Comparison of ENCODE assay signal across 31 mouse cellular contexts in genomic region chr11:34083795-34084194, GRCm38 (mm10). TPM values are rescaled to one million over a fixed set of nuclear protein-coding genes. Genes with fewer than 3 reads are reported as not detected.
DNase-seq lines count a peak whose midpoint lies in the region; ATAC-seq and TF ChIP-seq lines count a peak whose summit lies in the region.
"Had no signal": no experiment of that assay in that cellular context is flagged by ENCODE, and none has a peak within 500 bp of the region (broad histone marks: within the 10 kb centered on the region; RNA-seq: fewer than 3 reads in every experiment).

No protein-coding gene starts in this region.

- TF ChIP-seq CTCF in heart, postnatal 0 days (IDR thresholded peaks at IDR 0.05; ENCODE audit: low read depth): no peak
- no peak for TF ChIP-seq CTCF in MEL (IDR thresholded peaks at IDR 0.05 in 2 of 3, conservative IDR thresholded peaks at IDR 0.05 in 1 of 3; ENCODE audit: control insufficient read depth in 1 of 3, insufficient read depth in 1 of 3, low read depth in 2 of 3, low read length in 3 of 3, poor library complexity in 1 of 3, severe bottlenecking in 1 of 3)
- no peak for TF ChIP-seq CTCF in liver, postnatal 0 days (IDR thresholded peaks at IDR 0.05; ENCODE audit: low read depth)

- ATAC-seq in heart, postnatal 0 days (ENCODE audit: insufficient read depth, low read depth): peak; percentile 51; the same call in 1 of the 2 replicates
- no peak for ATAC-seq in heart, embryonic 11.5 days (replicated peaks; ENCODE audit: insufficient number of reproducible peaks, low FRiP score, low TSS enrichment)
- peak; percentile 44; the same call in 1 of the 2 replicates for ATAC-seq in megakaryocyte-erythroid progenitor cell, adult 5-6 weeks (replicated peaks; ENCODE audit: low FRiP score, low TSS enrichment, poor library complexity, severe bottlenecking)
- ATAC-seq in hindbrain, embryonic 16.5 days: no peak
- ATAC-seq in liver, postnatal 0 days: no peak
- ATAC-seq: forebrain, embryonic 14.5 days; forebrain, postnatal 0 days; intestine, embryonic 15.5 days had no signal

- 30% methylated on average over 7 of the region's 7 CpGs for WGBS in heart, postnatal 0 days
- 43% methylated on average over 7 of the region's 7 CpGs for WGBS in heart, embryonic 11.5 days (ENCODE audit: insufficient replicate concordance)
- 80% methylated on average over 7 of the region's 7 CpGs for WGBS in hindbrain, embryonic 16.5 days
- WGBS in liver, postnatal 0 days (ENCODE audit: insufficient replicate concordance): 53% methylated on average over 7 of the region's 7 CpGs

- H3K9me3 ChIP-seq in heart, postnatal 0 days (replicated peaks; ENCODE audit: control insufficient read depth, low read length): no peaks in the 10 kb centered on the region
- no peaks in the 10 kb centered on the region for H3K9me3 ChIP-seq in heart, embryonic 11.5 days (replicated peaks; ENCODE audit: control insufficient read depth, low read length)
- H3K9me3 ChIP-seq in MEL (replicated peaks; ENCODE audit: insufficient read depth, low read length): no peaks in the 10 kb centered on the region
- H3K9me3 ChIP-seq in hindbrain, embryonic 16.5 days (ENCODE audit: control insufficient read depth, low read length): no peaks in the 10 kb centered on the region
- H3K9me3 ChIP-seq in liver, postnatal 0 days (ENCODE audit: low read length): no peaks in the 10 kb centered on the region
- H3K9me3 ChIP-seq: embryonic facial prominence, embryonic 12.5 days; embryonic facial prominence, embryonic 15.5 days; heart, embryonic 12.5 days; heart, embryonic 15.5 days; hindbrain, embryonic 12.5 days; hindbrain, embryonic 15.5 days; intestine, embryonic 15.5 days had no signal

- peak; percentile 17 for DNase-seq in heart, postnatal 0 days (ENCODE audit: low spot score)
- DNase-seq in MEL (ENCODE audit: low read depth, low spot score): no peak
- DNase-seq in liver, postnatal 0 days: no peak
- DNase-seq: adrenal gland, adult 2 months; adrenal gland, postnatal 14 days; cerebellum, adult 18-20 months; cerebellum, adult 9-11 months; cerebellum, postnatal 25 days; gastrocnemius, postnatal 10 days; gastrocnemius, postnatal 36 days; heart, postnatal 14 days; kidney, adult 11 months had no signal

- no peaks in the 10 kb centered on the region for H3K4me1 ChIP-seq in heart, postnatal 0 days (ENCODE audit: control insufficient read depth, insufficient read depth)
- no peaks in the 10 kb centered on the region for H3K4me1 ChIP-seq in heart, embryonic 11.5 days (ENCODE audit: control insufficient read depth, insufficient read depth, low read length)
- H3K4me1 ChIP-seq in MEL (ENCODE audit: control insufficient read depth in 1 of 2, insufficient read depth in 2 of 2, low read length in 2 of 2): no peaks in the 10 kb centered on the region
- peaks cover 6% of the 10 kb centered on the region for H3K4me1 ChIP-seq in hindbrain, embryonic 16.5 days (ENCODE audit: control insufficient read depth, insufficient read depth, low read depth, low read length)
- no peaks in the 10 kb centered on the region for H3K4me1 ChIP-seq in liver, postnatal 0 days (ENCODE audit: insufficient read depth)
- H3K4me1 ChIP-seq: heart, embryonic 15.5 days; intestine, embryonic 15.5 days had no signal

- no peak for TF ChIP-seq RAD21 in MEL (IDR thresholded peaks at IDR 0.05; ENCODE audit: low read depth, low read length)

- H3K36me3 ChIP-seq in heart, postnatal 0 days (replicated peaks; ENCODE audit: control insufficient read depth, insufficient read depth, low read length): no peaks in the 10 kb centered on the region
- no peaks in the 10 kb centered on the region for H3K36me3 ChIP-seq in heart, embryonic 11.5 days (ENCODE audit: control insufficient read depth, insufficient read depth, low read length)
- H3K36me3 ChIP-seq in MEL (ENCODE audit: control insufficient read depth in 1 of 2, insufficient read depth in 2 of 2, low read length in 2 of 2): peaks cover 6 to 44% of the 10 kb centered on the region in 2 experiments
- no peaks in the 10 kb centered on the region for H3K36me3 ChIP-seq in hindbrain, embryonic 16.5 days (ENCODE audit: control insufficient read depth, insufficient read depth, low read length)
- H3K36me3 ChIP-seq in liver, postnatal 0 days (replicated peaks; ENCODE audit: insufficient read depth, low read length): peaks cover 3% of the 10 kb centered on the region; the same call in 1 of the 2 replicates
- H3K36me3 ChIP-seq: embryonic facial prominence, embryonic 12.5 days; embryonic facial prominence, embryonic 15.5 days; heart, embryonic 12.5 days; heart, embryonic 15.5 days; hindbrain, embryonic 12.5 days; hindbrain, embryonic 15.5 days; intestine, embryonic 15.5 days had no signal

- H3K4me2 ChIP-seq in heart, postnatal 0 days (ENCODE audit: low read depth, low read length): no peak overlapping the region
- no peak overlapping the region for H3K4me2 ChIP-seq in heart, embryonic 11.5 days
- H3K4me2 ChIP-seq in hindbrain, embryonic 16.5 days (ENCODE audit: low read length): no peak overlapping the region
- H3K4me2 ChIP-seq in liver, postnatal 0 days (ENCODE audit: low read depth, low read length): no peak overlapping the region
- H3K4me2 ChIP-seq: embryonic facial prominence, embryonic 12.5 days; embryonic facial prominence, embryonic 15.5 days; heart, embryonic 12.5 days; heart, embryonic 15.5 days; hindbrain, embryonic 12.5 days; hindbrain, embryonic 15.5 days; intestine, embryonic 15.5 days had no signal

- no peak overlapping the region for H3K9ac ChIP-seq in heart, postnatal 0 days (replicated peaks; ENCODE audit: low read depth, low read length)
- H3K9ac ChIP-seq in heart, embryonic 11.5 days (ENCODE audit: low read depth, low read length): no peak overlapping the region
- no peak overlapping the region for H3K9ac ChIP-seq in MEL (ENCODE audit: control insufficient read depth, low read depth, low read length, poor library complexity, severe bottlenecking)
- no peak overlapping the region for H3K9ac ChIP-seq in hindbrain, embryonic 16.5 days (ENCODE audit: low read depth, low read length)
- H3K9ac ChIP-seq in liver, postnatal 0 days (replicated peaks): no peak overlapping the region
- H3K9ac ChIP-seq: embryonic facial prominence, embryonic 12.5 days; embryonic facial prominence, embryonic 15.5 days; forebrain, postnatal 0 days; heart, embryonic 12.5 days; heart, embryonic 15.5 days; hindbrain, embryonic 12.5 days; hindbrain, embryonic 15.5 days; intestine, embryonic 15.5 days had no signal

- H3K79me2 ChIP-seq in MEL (ENCODE audit: control insufficient read depth, insufficient read depth, low read length, poor library complexity): no peaks in the 10 kb centered on the region

- no peak overlapping the region for H3K27ac ChIP-seq in heart, postnatal 0 days (ENCODE audit: low read depth)
- H3K27ac ChIP-seq in heart, embryonic 11.5 days (ENCODE audit: low read depth, low read length): no peak overlapping the region
- no peak overlapping the region for H3K27ac ChIP-seq in MEL (ENCODE audit: control insufficient read depth, low read depth, low read length)
- H3K27ac ChIP-seq in hindbrain, embryonic 16.5 days (ENCODE audit: low read depth, low read length): no peak overlapping the region
- no peak overlapping the region for H3K27ac ChIP-seq in liver, postnatal 0 days (ENCODE audit: low read depth)
- H3K27ac ChIP-seq: embryonic facial prominence, embryonic 12.5 days; embryonic facial prominence, embryonic 15.5 days; heart, embryonic 15.5 days; hindbrain, embryonic 12.5 days; hindbrain, embryonic 15.5 days; intestine, embryonic 15.5 days had no signal

- TF ChIP-seq EP300 in heart, postnatal 0 days (IDR thresholded peaks at IDR 0.05; ENCODE audit: low read depth): no peak
- 0 out of 4 replicates have a peak, but pooled peaks of 1 of the 2 experiments have one; percentile 23 for TF ChIP-seq EP300 in MEL (IDR thresholded peaks at IDR 0.05; ENCODE audit: low read depth in 1 of 2, low read length in 2 of 2)
- TF ChIP-seq EP300 in liver, postnatal 0 days (IDR thresholded peaks at IDR 0.05; ENCODE audit: low read depth): no peak

- H3K4me3 ChIP-seq in heart, postnatal 0 days (ENCODE audit: low read depth, low read length): no peak overlapping the region
- no peak overlapping the region for H3K4me3 ChIP-seq in heart, embryonic 11.5 days (ENCODE audit: low read depth, low read length)
- H3K4me3 ChIP-seq in MEL (ENCODE audit: control insufficient read depth in 1 of 2, insufficient read depth in 1 of 2, low read depth in 2 of 2, low read length in 2 of 2): no peak overlapping the region
- H3K4me3 ChIP-seq in hindbrain, embryonic 16.5 days (ENCODE audit: low read length): no peak overlapping the region
- H3K4me3 ChIP-seq in liver, postnatal 0 days (ENCODE audit: low read depth, low read length): no peak overlapping the region
- H3K4me3 ChIP-seq: embryonic facial prominence, embryonic 12.5 days; embryonic facial prominence, embryonic 15.5 days; heart, embryonic 12.5 days; heart, embryonic 15.5 days; hindbrain, embryonic 12.5 days; hindbrain, embryonic 15.5 days; intestine, embryonic 15.5 days had no signal

- no peaks in the 10 kb centered on the region for H3K27me3 ChIP-seq in heart, postnatal 0 days (ENCODE audit: control insufficient read depth, insufficient read depth, low read length)
- no peaks in the 10 kb centered on the region for H3K27me3 ChIP-seq in heart, embryonic 11.5 days (ENCODE audit: control insufficient read depth, insufficient read depth, low read length)
- no peaks in the 10 kb centered on the region for H3K27me3 ChIP-seq in MEL (ENCODE audit: control insufficient read depth in 1 of 2, insufficient read depth in 2 of 2, low read length in 2 of 2)
- H3K27me3 ChIP-seq in hindbrain, embryonic 16.5 days (replicated peaks; ENCODE audit: control insufficient read depth, insufficient read depth, low read length): no peaks in the 10 kb centered on the region
- no peaks in the 10 kb centered on the region for H3K27me3 ChIP-seq in liver, postnatal 0 days (ENCODE audit: insufficient read depth, low read length)
- H3K27me3 ChIP-seq: embryonic facial prominence, embryonic 12.5 days; embryonic facial prominence, embryonic 15.5 days; heart, embryonic 12.5 days; heart, embryonic 15.5 days; hindbrain, embryonic 12.5 days; hindbrain, embryonic 15.5 days; intestine, embryonic 15.5 days had no signal

- no peak for TF ChIP-seq POLR2A in MEL (IDR thresholded peaks at IDR 0.05; ENCODE audit: control insufficient read depth in 1 of 2, insufficient read depth in 1 of 2, low read depth in 1 of 2, low read length in 2 of 2, poor library complexity in 1 of 2)

RNA-seq across cellular contexts. Expression of gene 4930469K13Rik, which starts 14.6 kb away (rescaled TPM):
- total RNA-seq in heart, postnatal 0 days (2014; rRNA removed; ENCODE audit: low replicate concordance): not detected in 2 replicates
- polyA plus RNA-seq in heart, postnatal 0 days (2015; fragmentation: Nextera tagmentation; extraction: Ambion mirVana): not detected in 2 replicates
- 0.34 TPM in 1 of 2 replicates, not detected in the other for polyA plus RNA-seq in heart, embryonic 11.5 days (2014; fragmentation: Nextera tagmentation; extraction: Ambion mirVana)
- 0.23 TPM in 1 of 2 replicates, not detected in the other for total RNA-seq in MEL (2012; rRNA removed)
- polyA plus RNA-seq in MEL (2012; ENCODE audit: insufficient read depth in 1 of 2, insufficient read length in 2 of 2, low read depth in 1 of 2, low replicate concordance in 2 of 2, missing spikeins in 1 of 2): under 1 TPM in 1 of 2 experiments, not detected in 1; 0.29 TPM
- not detected in 2 replicates for total RNA-seq in megakaryocyte-erythroid progenitor cell, adult 5-6 weeks (2014; fragmentation: Nextera tagmentation)
- not detected in 2 replicates for total RNA-seq in megakaryocyte-erythroid progenitor cell, adult 5-6 weeks (2017)
- polyA plus RNA-seq in hindbrain, embryonic 16.5 days (2015; fragmentation: Nextera tagmentation; extraction: Ambion mirVana): 7.9 and 9.6 TPM in 2 replicates
- polyA plus RNA-seq in liver, postnatal 0 days (2015; fragmentation: Nextera tagmentation; extraction: Ambion mirVana): not detected in 2 replicates
- total RNA-seq: adrenal gland, adult 2 months; adrenal gland, postnatal 14 days; common myeloid progenitor, adult 5-6 weeks; forebrain, postnatal 0 days; G1E; gastrocnemius, postnatal 10 days; gastrocnemius, postnatal 36 days; granulocyte monocyte progenitor cell, adult 5-6 weeks; heart, adult 8-10 months; heart, postnatal 14 days; hematopoietic stem cell, adult 5-6 weeks had no signal
- polyA plus RNA-seq: adrenal gland, adult 2 months; embryonic facial prominence, embryonic 12.5 days; forebrain, embryonic 11.5 days; forebrain, embryonic 14.5 days; forebrain, postnatal 0 days; frontal cortex, adult 2 months; G1E; heart, embryonic 12.5 days; heart, embryonic 15.5 days; intestine, embryonic 15.5 days had no signal

RNA-seq across cellular contexts. Expression of gene Lcp2, which starts 37.1 kb away (rescaled TPM):
- 0.08 and 1.6 TPM in 2 replicates for total RNA-seq in heart, postnatal 0 days (2014; rRNA removed; ENCODE audit: low replicate concordance)
- 0.63 and 0.88 TPM in 2 replicates for polyA plus RNA-seq in heart, postnatal 0 days (2015; fragmentation: Nextera tagmentation; extraction: Ambion mirVana)
- polyA plus RNA-seq in heart, embryonic 11.5 days (2014; fragmentation: Nextera tagmentation; extraction: Ambion mirVana): 1.7 and 1.9 TPM in 2 replicates
- total RNA-seq in MEL (2012; rRNA removed): 52.3 and 55.7 TPM in 2 replicates
- 10 to 100 TPM; 66.4 to 70.0 TPM for polyA plus RNA-seq in MEL (2012; ENCODE audit: insufficient read depth in 1 of 2, insufficient read length in 2 of 2, low read depth in 1 of 2, low replicate concordance in 2 of 2, missing spikeins in 1 of 2)
- total RNA-seq in megakaryocyte-erythroid progenitor cell, adult 5-6 weeks (2014; fragmentation: Nextera tagmentation): 11.4 and 19.0 TPM in 2 replicates
- 9.3 and 16.2 TPM in 2 replicates for total RNA-seq in megakaryocyte-erythroid progenitor cell, adult 5-6 weeks (2017)
- 2.3 TPM in 2 replicates for polyA plus RNA-seq in hindbrain, embryonic 16.5 days (2015; fragmentation: Nextera tagmentation; extraction: Ambion mirVana)
- polyA plus RNA-seq in liver, postnatal 0 days (2015; fragmentation: Nextera tagmentation; extraction: Ambion mirVana): 9.8 and 12.3 TPM in 2 replicates

Comparison
In these comparisons a context has a peak if more than half of its experiments do, and no peak if none do; other contexts are left out.
1. ATAC-seq: peak in heart, postnatal 0 days (single experiment) and megakaryocyte-erythroid progenitor cell, adult 5-6 weeks (single experiment); none in heart, embryonic 11.5 days (single experiment), hindbrain, embryonic 16.5 days (single experiment) and liver, postnatal 0 days (single experiment).